Mouse (Mus musculus) cortical plate, adult 2 months (tissue): Measurements from ENCODE around the gene Mest.

Source experiments
- CTCF ChIP-seq: fragments of 200-500 bp; IDR thresholded peaks from 2 replicates; pipeline ENCODE4 v1.5.1; 2011; ENCODE audit warnings: mild to moderate bottlenecking, control low read depth, low read length; ENCODE audit not compliant: insufficient read depth; ENCODE audit errors: extremely low read depth
- POLR2A ChIP-seq: fragments of 200-500 bp; IDR thresholded peaks from 2 replicates; pipeline ENCODE4 v1.6.1; 2011; ENCODE audit warnings: mild to moderate bottlenecking, low read length, control low read depth; ENCODE audit not compliant: insufficient read depth; ENCODE audit errors: extremely low read depth

GRCm38 (mm10) chr6:30747631-30748357, 24.4 kb downstream of the Mest start:
- TF ChIP-seq CTCF, result no peak
- no peak for TF ChIP-seq POLR2A
